Mouse (Mus musculus) erythroblast, embryonic 14.5 days (primary cell): ENCODE data around the gene Tmem156.

ENCODE experiments used
- GATA1 ChIP-seq: IDR thresholded peaks from 2 replicates; pipeline ENCODE4 v1.6.1; 2012; ENCODE audit warnings: low read length, inconsistent platforms, mixed read lengths
- TAL1 ChIP-seq: IDR thresholded peaks from 3 replicates; pipeline ENCODE4 v1.6.1; 2012; ENCODE audit warnings: low read length, inconsistent platforms, mixed read lengths

DNA sequence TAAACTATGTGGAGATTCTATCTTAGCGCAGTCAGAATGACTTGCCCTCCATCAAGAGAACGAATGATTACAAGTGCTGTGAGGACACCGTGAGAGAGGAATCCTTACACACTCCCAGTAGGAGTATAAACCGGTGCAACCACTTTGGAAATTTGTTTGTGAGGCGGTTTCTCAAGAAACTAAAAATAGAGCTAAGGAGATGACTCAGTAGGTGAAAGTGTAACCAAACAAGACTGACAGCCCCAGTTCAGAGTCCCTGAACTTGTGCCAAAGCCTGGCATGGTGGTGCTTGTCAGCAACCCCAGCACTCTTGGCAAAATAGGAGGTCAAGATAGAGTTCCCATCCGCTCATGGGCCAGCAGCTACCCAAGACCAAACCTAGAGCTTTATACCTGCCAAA, 5.4 kb downstream of the Tmem156 start:
- TF ChIP-seq GATA1, result no peak
- TF ChIP-seq TAL1, result no peak
